Mouse (Mus musculus) telencephalon, adult 2 months (tissue): ENCODE data around the gene Chn2.

ENCODE experiments used
- DNase-seq: peaks from one replicate; pipeline ENCODE4 v3.0.0-alpha.2; 2011; ENCODE audit warnings: low read depth, low spot score

Chn2 gene

GRCm38 (mm10) chr6:54333116-54333651, 293.8 kb downstream of the Chn2 start:
- DNase-seq: no peak

- peak; percentile 6 for DNase-seq
These were observed 294.5 kb downstream of the Chn2 start for GRCm38 (mm10) chr6:54333652-54334396.

DNA sequence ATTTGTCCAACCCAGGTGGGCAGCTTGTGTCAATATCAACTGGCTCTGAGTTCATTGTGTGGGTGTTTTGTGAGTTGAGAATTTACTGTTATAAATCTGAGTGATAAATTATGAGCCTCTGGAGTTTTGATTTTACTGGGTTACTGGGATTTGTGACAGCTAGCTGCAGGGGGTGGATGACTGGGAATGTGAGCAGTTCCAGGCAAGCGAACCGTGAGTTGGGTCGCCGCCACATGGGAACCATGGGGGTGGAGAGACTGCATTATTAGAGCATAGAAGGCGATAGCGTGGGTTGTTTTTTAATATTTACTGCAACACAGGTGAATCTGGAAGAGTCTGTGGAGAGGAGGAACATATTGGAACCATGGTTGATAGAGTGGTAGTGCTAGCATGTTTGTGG, 298.0 kb downstream of the Chn2 start:
- DNase-seq: peak; percentile 15

GRCm38 (mm10) chr6:54341133-54341532, 301.8 kb downstream of the Chn2 start:
- DNase-seq: no peak

- DNase-seq: peak; percentile 16
These were observed 302.9 kb downstream of the Chn2 start for GRCm38 (mm10) chr6:54342223-54342622.
